Mouse (Mus musculus) megakaryocyte, embryonic 14.5 days (primary cell): ENCODE measurements around the gene Otud7a. TPM values are rescaled to one million over a fixed set of nuclear protein-coding genes. Genes with fewer than 3 reads are reported as not detected.

Source experiments
- H3K27me3 ChIP-seq: replicated peaks from 2 replicates; pipeline ENCODE3; 2012; ENCODE audit warnings: inconsistent platforms
- H3K36me3 ChIP-seq: replicated peaks from 2 replicates; pipeline ENCODE3; 2012; ENCODE audit warnings: low read length, inconsistent platforms, mixed read lengths
- H3K4me1 ChIP-seq: 2 replicates; pipeline ENCODE4 v1.6.1; 2012; ENCODE audit warnings: inconsistent platforms
- H3K4me3 ChIP-seq: replicated peaks from 2 replicates; pipeline ENCODE3; 2012; ENCODE audit warnings: moderate library complexity, mild to moderate bottlenecking, inconsistent platforms
- H3K9me3 ChIP-seq: 2 replicates; pipeline ENCODE4 v1.6.1; 2012; ENCODE audit warnings: inconsistent platforms
- FLI1 ChIP-seq: IDR thresholded peaks from 2 replicates; pipeline ENCODE4 v1.6.1; 2012; ENCODE audit warnings: low read length, inconsistent platforms, mixed read lengths
- GATA1 ChIP-seq: IDR thresholded peaks from 3 replicates; pipeline ENCODE4 v1.6.1; 2012; ENCODE audit warnings: mixed read lengths, low read length, inconsistent platforms, borderline replicate concordance
- polyA plus RNA-seq: library from polyadenylated mRNA; stranded (reverse); fragments of >175 nt; gene quantifications from 2 replicates; pipeline ENCODE4 v1.2.3, GENCODE M21; 2012; ENCODE audit warnings: low replicate concordance; ENCODE audit not compliant: insufficient read depth

Gene Otud7a
- polyA plus RNA-seq, 1 experiment, result not detected

DNA sequence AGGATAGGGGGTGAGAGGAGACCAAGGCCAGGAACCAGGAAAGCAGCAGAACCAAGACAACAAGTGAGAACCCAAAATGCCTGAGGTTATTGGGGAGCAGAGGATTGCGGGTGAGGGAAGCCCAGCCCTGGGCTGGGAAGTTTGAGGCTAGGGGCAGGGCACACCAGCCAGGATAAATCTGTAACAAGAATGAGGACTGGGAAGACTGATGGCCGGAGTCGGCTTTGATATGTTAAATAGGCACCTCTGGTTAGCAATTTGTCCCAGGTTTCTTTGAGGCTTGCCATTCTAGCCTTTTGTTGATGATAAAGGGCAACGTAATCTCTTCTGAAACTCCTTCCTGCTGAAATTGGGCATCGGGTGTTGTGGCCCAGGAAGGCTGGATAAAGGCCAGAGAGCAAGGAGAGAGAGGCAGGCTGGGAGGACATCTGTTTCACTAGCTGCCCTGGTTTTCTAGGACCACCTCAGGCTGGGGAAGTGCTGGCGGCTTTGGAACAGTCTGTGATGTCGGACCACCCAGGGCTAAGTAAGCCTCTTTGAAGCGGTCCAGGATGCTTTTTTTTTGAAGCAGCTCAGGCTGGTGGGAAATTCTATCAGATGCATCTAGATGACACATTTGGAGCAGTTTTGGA lies 351.6 kb downstream of the Otud7a start:
- Histone ChIP-seq H3K27me3 (no peaks in the 10 kb centered on the region), H3K4me1 (peaks cover 8% of the 10 kb centered on the region; the same call in 1 of the 2 replicates), H3K4me3 (no peak overlapping the region), H3K36me3 (no peaks in the 10 kb centered on the region), H3K9me3 (no peaks in the 10 kb centered on the region)
- no peak for TF ChIP-seq FLI1
- TF ChIP-seq GATA1, result no peak

DNA sequence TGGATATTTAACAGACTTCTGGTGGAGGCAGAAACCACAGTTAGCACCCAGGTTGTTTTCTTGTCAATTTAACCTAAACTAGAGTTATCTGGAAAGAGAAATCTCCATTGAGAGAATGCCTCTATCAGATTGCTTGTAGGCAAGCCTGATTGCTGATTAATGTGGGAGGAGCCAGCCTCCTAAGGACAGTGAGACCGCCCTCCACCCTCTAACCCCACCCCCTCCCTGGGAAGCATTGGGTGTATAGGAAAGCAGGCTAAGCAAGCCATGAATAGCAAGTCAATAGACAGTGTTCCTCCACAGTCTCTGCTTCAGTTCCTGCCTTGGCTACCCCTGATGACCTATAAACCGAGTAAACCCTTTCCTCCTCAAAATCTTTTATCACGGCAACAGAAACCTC lies 353.9 kb downstream of the Otud7a start:
- H3K9me3 ChIP-seq, result peaks cover 5% of the 10 kb centered on the region
- H3K4me3 ChIP-seq, result no peak overlapping the region
- H3K27me3 ChIP-seq, result no peaks in the 10 kb centered on the region
- TF ChIP-seq FLI1 (no peak), GATA1 (no peak)
- no peaks in the 10 kb centered on the region for H3K36me3 ChIP-seq
- H3K4me1 ChIP-seq, result peaks cover 14% of the 10 kb centered on the region; the same call in 1 of the 2 replicates

DNA sequence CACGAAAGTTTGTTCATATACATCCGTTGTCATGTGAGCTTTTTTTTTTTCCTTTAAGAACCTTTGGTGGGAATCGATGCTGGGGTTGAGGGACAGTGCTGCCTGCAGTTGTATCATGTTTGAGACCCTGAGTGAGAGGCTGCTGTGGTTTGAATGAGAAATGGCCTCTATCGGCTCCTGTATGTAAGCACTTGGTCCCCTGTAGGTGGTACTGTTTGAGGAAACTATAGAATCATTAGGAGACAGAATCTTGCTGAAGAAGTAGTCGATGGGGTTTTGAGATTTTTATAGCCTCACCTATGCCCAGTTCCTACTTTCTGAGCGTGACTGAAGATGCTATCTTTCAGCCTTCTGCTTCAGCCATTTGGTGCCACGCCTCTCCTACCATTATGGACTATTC lies 354.8 kb downstream of the Otud7a start:
- Histone ChIP-seq H3K4me1 (peaks cover 14% of the 10 kb centered on the region; the same call in 1 of the 2 replicates), H3K27me3 (no peaks in the 10 kb centered on the region), H3K36me3 (no peaks in the 10 kb centered on the region), H3K9me3 (peaks cover 5% of the 10 kb centered on the region), H3K4me3 (no peak overlapping the region)
- TF ChIP-seq GATA1 (no peak), FLI1 (no peak)

DNA sequence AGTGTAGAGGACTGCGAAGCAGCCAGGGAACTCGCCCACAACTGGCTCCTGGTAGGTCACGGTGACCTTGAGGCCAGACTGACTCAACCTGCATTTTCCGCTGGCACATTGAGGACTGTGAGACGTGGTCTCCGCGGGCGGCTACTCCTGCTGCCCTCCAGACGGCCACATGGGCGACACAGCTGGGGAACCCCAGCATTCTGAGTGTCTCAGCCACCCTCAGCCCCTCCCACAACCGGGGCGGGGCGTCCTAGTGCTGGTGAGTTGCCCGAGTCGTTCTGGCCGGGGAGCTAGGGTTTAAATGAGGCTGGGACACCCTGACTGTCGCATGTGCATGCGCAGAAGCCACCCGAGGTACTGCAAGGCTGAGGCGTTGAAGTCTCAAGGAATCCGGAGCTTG lies 358.2 kb downstream of the Otud7a start:
- peaks cover 5% of the 10 kb centered on the region for H3K9me3 ChIP-seq
- no peak for TF ChIP-seq GATA1
- no peak for TF ChIP-seq FLI1
- H3K4me1 ChIP-seq, result peaks cover 6% of the 10 kb centered on the region; the same call in 1 of the 2 replicates
- no peaks in the 10 kb centered on the region for H3K36me3 ChIP-seq
- H3K4me3 ChIP-seq, result peak overlapping the region; percentile 82
- no peaks in the 10 kb centered on the region for H3K27me3 ChIP-seq

Other genes starting within 250 kb of the Otud7a start
- gene Chrna7, start 232.2 kb upstream of the Otud7a start, polyA plus RNA-seq, result not detected in 2 replicates